Mouse (Mus musculus) thymus, postnatal 10 days (tissue): ENCODE measurements around the gene B4galt2.

Experiments used
- DNase-seq, 2 experiments: peaks; one replicate each; pipeline ENCODE4 v3.0.0; 2021; ENCODE audit warnings: low spot score in 2 of 2

Gene B4galt2

DNA sequence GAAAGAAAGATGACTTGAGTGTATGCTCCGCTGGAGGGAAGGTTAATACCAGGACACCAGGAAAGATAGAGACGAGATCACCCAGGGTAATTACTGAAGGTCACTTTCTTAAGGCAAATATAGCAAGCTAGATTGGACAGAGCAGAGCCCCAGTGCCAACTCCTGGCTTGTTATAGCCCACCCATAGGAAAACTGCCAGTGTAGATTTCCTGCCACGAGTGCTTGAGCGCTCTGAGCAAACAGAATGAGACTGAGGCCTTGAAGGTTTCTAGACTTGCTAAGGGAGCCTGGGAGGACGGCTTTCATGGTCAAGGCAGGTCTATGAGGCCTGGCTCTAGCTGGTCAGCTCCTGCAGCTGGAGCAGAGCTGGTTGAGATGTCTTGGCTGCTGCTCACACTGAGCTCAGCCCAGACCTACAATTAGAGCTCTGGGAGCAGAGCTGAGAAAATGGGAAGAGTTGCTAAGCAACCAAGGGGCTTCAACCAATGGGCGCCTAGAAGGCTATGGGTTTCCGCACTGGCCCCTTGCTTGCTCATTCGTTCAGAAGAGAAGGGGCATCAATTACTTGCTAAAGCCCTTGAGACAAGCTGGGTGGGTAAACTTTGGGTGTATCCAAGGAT is 25.7 kb upstream of the B4galt2 start:
- no peak for DNase-seq

DNA sequence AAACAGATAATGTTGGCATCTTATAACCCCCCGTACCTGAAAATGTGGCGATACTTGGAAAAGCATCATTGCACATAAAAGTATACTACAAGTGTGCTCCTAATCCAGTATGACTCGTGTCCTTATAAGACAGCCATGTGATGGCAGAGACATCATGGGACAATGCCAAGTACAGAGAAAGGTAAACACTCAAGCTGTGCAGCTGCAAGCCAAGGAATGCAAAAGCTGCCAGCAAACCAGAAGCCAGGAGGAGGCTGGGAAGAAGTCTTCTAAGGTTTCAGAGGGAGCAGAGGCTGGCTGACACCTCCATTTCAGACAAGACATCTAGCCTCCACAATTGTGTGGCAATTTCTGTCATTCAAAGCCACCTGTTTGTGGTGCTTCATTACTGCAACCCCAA is 22.9 kb upstream of the B4galt2 start:
- DNase-seq = no peak

DNA sequence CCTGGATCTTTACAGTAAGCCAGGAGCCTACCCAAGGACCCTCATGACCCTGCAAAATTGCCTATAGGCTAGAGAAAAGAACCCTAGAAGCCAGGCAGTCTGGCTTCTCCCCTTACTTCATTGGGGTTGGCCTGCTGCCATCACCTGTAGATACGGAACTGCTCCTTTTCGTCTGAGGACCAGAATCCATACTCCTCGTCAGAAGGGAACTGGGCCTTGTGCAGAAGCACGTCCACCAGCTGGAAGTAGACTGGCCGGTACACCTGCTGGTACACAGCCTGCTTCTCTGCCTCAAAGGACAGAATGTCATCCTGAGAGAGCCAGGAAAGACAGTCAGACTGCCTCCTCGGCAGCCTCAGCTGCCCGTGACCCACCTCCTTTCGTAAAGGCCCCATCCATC is 21.5 kb upstream of the B4galt2 start:
- DNase-seq = no peak

DNA sequence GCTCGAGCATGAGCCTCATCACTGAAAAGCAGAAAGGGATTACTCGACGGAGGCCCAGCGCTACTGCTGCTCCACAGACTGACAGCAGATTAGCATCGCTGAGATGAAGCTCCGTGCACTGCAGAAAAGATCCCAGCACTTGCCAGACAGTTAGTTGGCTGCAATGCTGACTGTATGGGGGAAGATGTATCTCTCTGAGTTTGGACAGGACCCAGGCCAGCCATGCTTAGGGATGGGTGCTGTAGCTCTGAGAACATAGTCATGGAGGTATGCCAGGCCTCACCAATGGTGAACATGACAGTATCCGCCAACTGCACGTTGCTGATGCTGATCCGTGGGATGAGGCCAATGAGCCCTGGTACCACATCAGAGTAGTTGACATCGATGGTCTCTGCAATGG is 20.8 kb upstream of the B4galt2 start:
- DNase-seq = no peak

DNA sequence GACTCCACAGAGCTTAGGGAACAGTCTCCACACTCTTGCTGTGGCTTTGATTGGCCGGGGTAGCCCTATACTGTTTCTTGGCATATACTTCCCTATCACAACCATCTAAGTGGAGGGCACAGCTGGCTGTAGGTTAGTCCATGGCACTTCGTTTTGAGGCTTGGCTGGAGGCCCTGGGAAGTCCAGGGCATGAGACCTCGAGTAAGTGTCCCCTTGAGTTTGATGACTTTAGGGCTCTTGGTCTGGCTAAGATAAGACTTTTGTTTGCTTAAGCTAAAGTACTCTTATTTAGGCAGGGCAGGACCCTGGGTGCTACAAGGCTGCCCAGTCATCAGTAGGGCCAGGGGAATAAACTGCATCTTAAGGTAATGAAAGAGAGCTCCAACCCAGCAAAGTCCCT is 14.8 kb upstream of the B4galt2 start:
- DNase-seq = no peak

DNA sequence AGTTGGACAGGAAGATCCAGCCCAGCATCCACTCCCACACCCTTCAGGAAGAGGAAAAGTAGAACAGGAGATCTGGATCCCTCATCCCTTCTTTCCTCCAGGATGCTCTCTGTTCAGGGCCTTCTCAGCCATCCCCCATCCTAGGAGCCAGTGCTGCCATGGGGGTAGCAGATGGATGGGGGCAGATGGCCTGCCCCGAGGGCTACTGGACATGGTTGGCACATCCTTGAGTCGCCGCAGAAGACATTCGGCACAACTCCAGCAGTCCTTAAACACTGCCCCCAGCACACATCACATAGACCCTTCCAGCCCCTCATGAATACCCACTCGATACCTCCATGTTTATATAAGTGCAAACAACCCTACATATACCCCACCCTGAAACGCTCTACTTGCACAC is 12.7 kb upstream of the B4galt2 start:
- DNase-seq = no peak

DNA sequence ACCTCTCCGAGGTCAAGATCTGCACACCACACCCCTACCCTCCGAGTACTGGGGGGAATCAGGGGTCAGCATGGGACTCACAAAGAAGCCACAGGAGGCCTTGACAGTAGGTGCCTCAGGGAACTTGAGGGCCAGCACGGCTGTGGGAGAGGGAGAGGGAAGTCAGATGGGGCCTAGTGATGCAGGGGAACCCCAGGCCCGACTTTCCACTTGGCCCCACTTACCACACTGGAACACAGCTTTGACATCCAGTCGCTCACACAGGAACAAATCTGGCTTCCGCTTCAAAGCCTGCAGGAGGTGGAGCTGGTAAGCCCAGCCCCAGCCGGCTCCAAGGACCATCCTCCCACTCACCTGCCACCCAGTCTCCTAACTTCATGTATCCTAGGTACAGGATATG is 12.1 kb upstream of the B4galt2 start:
- DNase-seq = no peak

DNA sequence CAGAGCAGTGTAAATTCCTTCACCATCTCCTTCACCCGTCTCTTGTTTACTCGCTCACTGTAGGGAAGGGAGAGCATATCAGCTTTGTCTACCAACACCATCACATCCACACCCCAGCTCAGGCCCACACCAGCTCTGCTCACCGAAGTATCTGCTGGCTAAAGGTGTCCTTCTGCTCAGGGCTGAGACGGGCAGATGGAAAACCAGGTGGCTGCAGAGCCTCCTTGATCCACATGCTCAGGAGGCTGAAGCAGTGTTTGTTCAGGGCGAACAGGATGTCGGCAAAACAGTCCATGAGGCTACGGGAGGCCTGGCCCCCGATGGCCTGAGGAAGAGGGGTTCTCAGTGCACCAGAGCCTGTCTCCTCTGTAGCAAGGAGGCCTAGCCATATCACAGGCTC is 11.3 kb upstream of the B4galt2 start:
- no peak for DNase-seq

DNA sequence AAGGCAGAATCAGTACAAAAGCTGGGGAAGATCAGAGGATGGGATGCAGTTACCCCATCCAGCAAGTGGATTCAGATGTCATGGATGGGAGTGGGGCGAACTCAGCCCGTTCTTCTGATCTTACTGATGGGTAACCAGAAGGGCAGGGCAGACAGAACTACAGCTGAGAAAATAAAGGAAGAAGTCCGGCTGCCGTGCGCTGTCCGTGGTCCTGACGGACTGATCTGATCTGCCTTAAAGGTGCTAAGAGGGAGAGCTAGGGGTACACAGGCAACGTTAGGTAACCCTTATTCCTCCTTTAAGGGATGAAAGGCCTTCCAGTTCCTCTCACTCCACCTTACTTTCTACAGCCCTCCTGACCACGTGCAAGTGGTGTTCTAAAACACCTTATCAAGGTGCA is 10.1 kb upstream of the B4galt2 start:
- peak in 1 of 2 experiments; percentile 64 for DNase-seq

DNA sequence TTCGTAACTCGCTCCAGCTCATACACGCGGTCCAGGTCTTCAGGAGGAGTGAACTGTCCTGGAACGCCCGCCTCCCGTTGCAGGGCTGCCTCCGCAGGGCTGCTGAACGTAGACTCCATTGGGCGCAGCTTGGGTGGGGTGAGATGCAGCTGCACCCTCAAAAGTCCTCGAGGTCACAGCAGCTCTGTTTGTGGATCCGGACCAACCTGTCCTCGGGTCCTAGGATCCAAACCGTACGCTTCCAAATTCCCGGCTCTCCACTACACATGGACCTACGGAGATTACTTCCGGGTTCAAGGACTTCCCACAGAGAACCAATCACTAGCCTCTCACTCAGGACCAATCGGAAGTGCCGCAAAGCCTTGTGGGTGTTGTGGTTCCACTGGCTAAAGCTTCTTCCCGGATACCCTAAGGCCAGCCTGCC is 8.5 kb upstream of the B4galt2 start, which contains the start of gene Dph2:
Dph2 (minus strand) TSS at position 295 of the 424 bp plus-strand sequence.
- peak; percentile 56 to 73 for DNase-seq

DNA sequence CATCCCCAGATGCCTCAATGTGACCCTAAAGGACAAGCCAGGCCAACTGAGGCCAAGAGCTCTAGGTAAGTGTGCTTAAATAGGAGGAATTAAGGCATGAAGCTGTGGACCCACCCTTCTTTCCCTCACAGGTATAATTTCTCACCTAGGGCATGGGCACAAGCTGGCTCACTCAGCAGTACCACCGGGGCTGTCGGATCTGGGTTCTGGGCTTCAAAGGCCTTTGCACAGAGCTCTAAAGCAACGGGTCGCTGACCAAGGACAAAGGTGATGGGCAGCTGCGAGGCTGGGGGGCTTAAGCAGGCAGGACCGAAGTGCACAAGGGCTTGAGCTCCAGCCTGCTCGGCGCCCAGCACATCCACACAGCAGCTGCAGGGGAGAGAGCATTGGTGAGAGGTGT is 7.5 kb upstream of the B4galt2 start:
- no peak for DNase-seq

DNA sequence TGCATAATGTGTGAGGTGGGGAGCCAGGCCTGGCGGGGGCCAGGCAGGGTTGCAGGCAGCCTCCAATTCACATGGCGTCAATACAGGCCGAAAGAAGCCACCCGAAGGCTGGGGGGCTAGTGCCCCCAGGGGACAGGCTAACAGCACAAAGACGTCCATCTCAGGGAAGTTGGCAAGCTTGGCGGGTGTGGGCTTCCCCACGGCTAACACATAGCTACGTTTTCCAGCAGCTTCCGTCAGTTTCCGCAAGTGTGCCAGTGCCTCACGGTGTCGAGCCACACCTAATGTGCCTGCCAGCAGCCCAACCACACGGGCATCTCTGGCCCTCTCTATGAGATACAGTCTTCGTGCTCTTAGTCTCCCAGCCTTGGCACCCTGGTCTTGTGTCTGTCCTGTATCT is 6.7 kb upstream of the B4galt2 start:
- DNase-seq = no peak

DNA sequence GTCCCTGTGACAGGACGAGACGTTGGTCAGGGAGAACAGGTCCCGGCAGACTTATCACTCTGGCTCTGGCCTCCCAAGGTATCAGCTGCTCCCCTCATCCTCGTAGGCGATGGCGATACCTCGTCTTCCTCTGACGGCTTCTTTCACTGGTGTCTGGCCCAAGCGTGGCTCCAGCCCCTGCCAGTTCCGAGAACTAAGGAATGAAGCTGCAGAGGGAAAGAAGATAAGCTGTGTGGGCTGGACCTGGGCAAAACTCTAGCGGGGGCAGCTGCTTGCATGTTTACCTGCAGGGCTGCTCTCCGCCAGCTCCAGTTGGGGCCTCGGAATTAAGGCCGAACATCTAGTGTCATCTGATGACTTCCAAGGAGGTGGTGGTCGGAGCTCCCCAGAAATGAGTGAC is 6.2 kb upstream of the B4galt2 start:
- DNase-seq = no peak

DNA sequence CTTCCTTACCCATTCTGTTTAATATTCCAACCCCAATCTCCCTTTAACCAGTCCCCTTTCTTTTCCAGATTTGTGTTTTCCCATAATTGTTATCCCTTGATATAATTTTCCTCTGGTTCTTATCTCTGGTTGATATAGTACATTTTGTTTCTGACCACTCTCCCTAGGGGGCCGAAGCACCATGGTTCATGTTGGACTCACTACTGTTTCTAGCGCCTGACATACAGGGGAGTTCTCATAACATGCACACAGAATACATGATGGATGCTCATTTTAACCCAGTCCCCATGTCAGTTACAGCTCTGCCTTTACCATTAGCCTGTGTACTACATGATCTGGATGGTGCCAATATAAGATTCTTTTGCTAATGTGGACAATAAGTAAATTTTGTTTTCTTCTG is 4.6 kb upstream of the B4galt2 start:
- DNase-seq = no peak

DNA sequence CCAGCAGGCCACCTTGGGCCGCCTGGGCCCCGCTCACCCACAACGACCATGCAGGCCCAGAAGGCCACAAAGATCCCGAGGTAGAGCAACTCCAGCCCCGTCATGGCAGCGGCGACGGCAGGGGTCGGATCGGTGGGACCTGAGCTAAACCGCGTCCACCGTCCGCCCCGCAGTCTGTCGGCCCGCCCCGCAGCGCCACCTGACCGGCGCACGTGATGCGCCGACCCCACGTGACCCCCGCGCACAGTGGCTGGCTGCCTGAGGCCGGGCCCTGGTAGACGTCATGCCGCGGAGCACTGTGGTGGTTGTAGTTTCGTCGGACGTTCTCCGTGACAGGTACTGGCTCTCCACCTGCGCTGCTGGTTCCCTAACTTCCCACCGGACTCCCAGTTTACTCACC is 3.8 kb upstream of the B4galt2 start, which contains the start of gene Atp6v0b:
Atp6v0b (minus strand) TSS at position 201 of the 400 bp plus-strand sequence.
- peak; percentile 87 to 91 for DNase-seq

DNA sequence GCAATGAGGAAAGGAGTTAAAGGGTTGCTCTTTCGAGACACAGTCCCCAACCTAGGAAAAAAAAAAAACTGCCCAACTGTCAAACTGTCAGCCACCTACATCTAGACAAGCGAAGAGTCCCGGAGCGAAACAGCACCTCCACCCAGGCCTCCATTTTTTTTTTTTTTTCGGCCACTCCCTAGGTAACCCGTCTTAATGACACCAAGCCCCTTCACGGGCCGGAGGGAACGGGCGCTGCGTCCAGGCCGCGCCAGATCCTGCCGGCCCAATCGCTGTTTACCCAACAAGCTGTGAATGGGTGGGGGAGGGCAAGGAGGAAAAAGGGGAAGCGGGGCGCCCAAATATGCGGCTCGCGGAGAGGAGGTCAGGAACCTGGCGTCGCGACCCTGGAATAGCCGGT is 3.4 kb upstream of the B4galt2 start:
- DNase-seq = no peak

DNA sequence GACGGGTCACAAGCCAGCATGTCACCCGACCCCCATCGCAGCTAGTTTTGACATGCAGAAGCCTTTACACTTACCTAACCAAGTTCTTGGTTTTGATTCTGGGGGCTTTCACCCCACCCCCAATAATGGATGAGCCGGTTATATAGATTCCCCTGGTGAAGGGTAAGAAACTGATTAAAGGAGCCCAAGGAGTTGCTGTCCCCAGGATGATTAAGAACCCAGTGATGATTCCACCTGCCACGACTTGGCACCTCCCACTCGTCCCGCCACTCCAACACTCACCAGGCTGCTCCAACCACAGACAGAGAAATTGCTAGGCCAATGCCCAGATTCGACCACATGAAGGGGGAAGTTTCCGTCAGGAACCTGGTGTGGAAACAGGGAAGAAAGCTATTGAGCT is 2.7 kb upstream of the B4galt2 start:
- DNase-seq = no peak

DNA sequence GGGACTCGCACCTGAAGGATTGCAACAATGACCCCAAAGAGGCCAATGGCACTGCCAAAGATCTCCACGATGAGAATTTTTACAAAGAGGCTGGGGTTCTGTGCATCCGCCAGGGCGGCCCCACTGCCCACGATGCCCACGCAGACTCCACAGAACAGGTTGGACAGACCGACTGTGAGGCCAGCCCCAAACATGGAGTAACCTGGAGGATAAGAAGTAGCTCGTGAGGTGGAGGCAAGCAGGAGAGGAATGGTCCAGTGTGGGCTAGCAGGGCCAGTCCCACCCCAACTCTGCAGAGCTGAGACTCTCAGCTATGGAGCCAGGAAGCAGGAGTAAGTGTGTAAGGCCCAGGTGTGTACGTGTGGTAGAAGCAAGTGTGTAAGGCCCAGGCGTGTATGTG is 1.8 kb upstream of the B4galt2 start:
- DNase-seq = no peak

DNA sequence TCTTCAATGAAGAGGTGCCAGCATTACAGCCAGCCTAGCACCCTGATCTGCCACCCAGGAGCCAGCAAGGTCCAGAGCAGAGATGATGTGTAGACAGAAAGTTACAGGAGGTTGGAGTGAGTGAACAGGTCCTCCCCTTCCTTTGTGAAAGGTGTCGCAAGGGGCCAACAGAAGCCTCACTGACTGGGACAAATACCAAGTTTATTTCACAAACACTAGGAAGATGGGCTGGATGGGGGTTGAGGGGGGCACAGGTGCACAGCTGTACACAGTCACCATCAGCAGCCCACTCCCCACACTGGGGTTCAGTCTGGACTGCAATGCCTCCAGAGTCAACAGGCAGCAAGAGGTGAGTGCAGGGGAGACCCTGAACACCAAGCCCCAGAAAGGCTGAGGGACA is 859 bp upstream of the B4galt2 start:
- no peak for DNase-seq

DNA sequence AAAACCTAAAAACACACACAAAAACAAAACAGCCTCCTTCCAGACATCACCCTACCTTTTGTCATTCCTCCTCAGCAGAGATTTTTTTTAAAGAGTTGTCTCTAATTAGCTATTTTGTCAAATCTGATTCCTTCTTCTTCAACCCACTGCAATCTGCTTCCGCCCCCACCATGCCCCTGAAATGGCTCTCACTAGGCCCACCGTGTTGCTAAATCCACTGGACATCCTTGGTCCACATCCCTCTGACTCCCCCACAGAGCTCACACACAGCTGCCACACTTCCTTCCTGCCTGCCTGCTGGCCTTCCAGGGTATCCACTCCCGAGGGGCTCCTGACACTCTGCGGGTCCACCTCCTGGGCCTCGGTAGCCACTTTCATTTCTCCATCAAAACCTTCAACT is 4.6 kb downstream of the B4galt2 start:
- DNase-seq = no peak

DNA sequence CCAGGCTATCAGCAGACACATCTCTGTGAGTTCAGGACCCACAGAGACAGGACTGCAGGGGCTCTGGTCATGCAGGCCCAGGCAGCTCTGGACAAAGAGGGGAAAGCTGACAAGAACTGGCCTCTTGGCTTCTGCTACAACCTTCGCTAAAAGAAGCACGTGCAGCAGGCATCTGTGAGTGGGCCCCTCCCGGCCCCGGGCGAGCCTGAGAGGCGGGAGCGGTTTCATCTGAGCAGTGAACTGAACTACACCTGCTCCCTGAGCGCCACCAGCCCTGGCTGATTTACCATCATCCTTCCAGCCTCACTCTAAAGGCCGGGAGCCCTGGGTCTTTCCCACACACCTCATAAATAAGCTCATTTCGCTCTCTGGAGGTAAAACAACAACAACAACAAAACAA is 5.0 kb downstream of the B4galt2 start:
- DNase-seq = peak; percentile 62 to 66

DNA sequence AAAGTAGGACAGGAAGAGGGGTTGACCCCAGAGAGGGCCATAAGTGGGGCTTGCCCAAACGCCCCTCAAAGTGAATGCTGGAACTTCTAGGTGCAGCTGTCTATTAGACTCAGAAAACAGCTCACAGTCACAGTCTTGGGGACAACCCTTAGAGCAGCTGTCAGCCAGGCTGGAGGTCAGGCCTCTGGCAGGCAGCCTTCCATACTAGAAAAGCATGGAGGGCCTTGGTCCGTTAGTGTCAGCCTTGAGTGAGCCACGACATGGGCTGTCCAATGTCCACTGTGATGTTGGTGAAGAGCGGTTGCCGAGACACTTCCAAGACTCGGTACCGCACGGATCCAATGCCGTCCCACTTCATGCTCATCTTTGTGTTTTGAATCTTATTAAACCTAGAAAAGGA is 9.7 kb downstream of the B4galt2 start:
- DNase-seq = no peak

DNA sequence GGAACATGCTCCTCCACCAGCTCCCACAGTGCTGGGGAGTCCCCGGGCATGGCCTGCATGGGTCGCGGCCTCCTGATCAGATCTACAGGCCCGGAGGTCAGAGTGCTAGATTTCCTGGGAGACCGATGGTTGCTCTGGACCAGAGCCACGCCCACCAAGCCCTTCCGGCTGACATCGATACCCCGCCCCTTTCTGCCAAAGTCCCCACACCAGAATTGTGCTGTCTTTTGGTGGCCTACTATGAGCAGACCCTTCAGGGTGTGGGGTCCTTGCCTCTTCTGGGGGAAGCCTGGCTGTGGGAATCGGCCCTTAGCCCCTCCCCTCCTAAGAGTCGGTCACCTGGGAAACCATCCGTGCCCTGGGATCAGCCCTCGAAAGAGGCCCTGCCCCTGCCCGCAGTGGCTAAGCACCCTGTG is 10.8 kb downstream of the B4galt2 start, which contains the start of gene Ccdc24:
Ccdc24 (minus strand) TSS at position 87 of the 416 bp plus-strand sequence.
- no peak for DNase-seq

DNA sequence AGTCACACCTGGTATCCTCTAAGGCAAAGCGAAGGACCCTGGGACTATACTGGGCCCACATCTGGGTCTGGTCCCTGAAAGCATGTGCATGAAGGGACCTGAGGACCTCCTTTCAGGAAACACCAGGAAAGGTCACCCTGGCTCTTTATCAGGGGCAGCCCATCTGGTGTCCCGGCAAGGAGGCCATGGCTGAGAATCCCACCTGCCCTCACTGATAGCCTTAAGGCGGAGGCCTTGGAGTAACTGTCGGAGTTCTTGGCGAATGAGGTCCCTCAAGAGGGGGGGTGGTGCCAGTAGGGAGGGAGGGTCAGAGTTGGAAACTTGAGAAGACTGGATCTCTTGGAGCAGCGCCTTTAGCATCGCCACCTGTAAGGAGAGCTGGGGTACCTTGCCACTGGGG is 11.5 kb downstream of the B4galt2 start:
- DNase-seq = no peak
